Mouse (Mus musculus): ENCODE measurements around the gene Tbcb. TPM values are rescaled to one million over a fixed set of nuclear protein-coding genes. Genes with fewer than 3 reads are reported as not detected.

The Tbcb gene
- polyA plus RNA-seq, 1 experiment from 2014 or later = 126 TPM

DNA sequence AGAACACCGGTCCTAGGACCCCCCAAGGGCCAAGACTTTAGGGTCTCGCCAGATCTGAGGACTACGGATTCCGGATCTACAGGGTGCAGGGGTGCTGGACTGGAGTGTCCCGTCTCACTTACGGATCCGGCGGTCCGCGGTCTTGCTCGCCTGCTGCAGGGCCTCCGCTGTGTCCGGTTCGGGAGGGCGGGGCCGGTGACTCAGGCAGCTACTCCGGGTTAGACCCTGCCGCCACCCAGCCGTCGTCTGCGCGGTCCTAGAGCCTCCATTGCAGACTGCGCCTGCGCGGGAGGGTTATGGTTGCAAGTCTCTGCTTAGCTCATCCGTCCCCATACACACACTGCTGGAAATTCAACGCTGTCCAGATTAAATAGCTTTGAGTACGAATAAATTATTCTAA, 37.2 kb downstream of the Tbcb start:
- peak overlapping the region; percentile 84 for H3K4me2 ChIP-seq
- H3K27ac ChIP-seq (ENCODE audit: low read depth, low read length) = peak overlapping the region; percentile 82
- peak overlapping the region; percentile 77 for H3K9ac ChIP-seq (ENCODE audit: low read depth, low read length)
- under 1% methylated on average over 28 of the region's 28 CpGs for WGBS
- peaks cover 10% of the 10 kb centered on the region for H3K4me1 ChIP-seq (replicated peaks; ENCODE audit: control insufficient read depth, insufficient read depth, low read length)
- H3K4me3 ChIP-seq (ENCODE audit: low read depth, low read length) = peak overlapping the region; percentile 64
- peaks cover 10% of the 10 kb centered on the region; the same call in 1 of the 2 replicates for H3K36me3 ChIP-seq (ENCODE audit: control insufficient read depth, insufficient read depth, low read length)
- DNase-seq (ENCODE audit: low spot score) (peak; percentile 98), ATAC-seq (replicated peaks; ENCODE audit: low FRiP score) (peak; percentile 89)
- no peaks in the 10 kb centered on the region for H3K9me3 ChIP-seq (ENCODE audit: control insufficient read depth, low read length)
- H3K27me3 ChIP-seq (replicated peaks; ENCODE audit: control insufficient read depth, insufficient read depth, low read length) = no peaks in the 10 kb centered on the region

DNA sequence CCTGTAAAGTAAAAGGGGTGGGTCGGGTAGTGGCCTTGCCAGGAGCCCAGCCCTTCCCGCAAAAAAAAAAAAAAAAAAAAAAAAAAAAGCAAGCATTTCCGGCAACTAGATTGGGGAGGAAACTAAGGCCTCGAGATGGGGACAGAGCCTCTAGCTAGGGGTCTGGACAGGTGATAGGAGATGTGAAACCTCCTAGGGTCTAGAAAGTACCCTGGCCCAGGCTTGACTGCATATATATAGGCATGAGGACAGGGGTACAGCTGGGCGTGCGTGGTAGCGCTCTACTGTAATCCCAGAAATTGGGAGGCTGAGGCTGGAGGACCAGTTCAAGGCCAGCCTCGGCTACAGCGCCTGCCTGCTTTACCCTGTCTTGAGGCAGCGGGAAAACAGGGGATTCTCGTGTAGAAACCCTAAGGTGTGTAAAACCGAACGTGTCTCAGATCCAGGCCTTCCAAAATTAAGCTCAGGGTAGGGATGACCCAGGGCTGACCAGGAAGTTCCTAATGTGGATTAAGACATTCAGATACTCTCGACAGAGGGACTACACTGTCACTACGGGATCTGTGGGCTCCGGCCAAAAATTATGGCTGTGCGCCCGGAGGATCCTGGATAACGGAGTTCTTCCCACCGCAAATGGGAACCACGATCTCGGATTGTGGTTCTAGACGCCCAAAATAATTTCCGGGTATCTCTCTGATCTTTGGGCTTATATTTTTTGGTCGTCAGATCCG, 37.8 kb downstream of the Tbcb start:
- no peak for DNase-seq (ENCODE audit: low spot score)
- H3K27me3 ChIP-seq (replicated peaks; ENCODE audit: control insufficient read depth, insufficient read depth, low read length) = no peaks in the 10 kb centered on the region

DNA sequence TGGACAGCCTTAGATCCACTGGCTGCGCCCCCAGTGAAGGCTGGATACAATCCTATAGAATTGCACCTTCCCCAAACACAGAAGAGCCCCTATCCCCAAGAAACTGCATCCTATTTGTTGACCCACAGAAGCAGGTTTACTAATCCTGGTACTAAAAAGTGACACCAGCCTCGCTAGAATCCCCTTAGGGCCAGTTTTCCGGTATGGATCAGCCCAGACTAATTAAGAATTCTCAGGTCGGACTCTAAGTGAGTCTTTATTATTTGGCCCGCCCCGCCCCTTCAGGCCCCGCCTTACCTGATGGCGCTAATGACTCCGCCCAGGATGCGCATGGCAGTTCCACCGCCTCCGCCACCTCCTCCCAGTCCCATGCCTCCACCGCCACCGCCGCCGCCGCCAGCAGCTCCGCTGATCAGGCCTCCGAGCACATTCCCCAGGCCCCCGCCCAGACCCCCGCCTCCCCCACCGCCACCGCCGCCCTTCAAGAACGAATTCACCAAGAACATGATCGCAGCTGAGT, 38.4 kb downstream of the Tbcb start:
- Histone ChIP-seq H3K36me3 (ENCODE audit: control insufficient read depth, insufficient read depth, low read length) (peaks cover 16% of the 10 kb centered on the region), H3K4me1 (replicated peaks; ENCODE audit: control insufficient read depth, insufficient read depth, low read length) (peaks cover 10% of the 10 kb centered on the region), H3K27me3 (replicated peaks; ENCODE audit: control insufficient read depth, insufficient read depth, low read length) (no peaks in the 10 kb centered on the region), H3K9me3 (ENCODE audit: control insufficient read depth, low read length) (no peaks in the 10 kb centered on the region), H3K4me3 (ENCODE audit: low read depth, low read length) (peak overlapping the region; percentile 64), H3K27ac (ENCODE audit: low read depth, low read length) (peak overlapping the region; percentile 82), H3K9ac (ENCODE audit: low read depth, low read length) (peak overlapping the region; percentile 77), H3K4me2 (peak overlapping the region; percentile 84)
- DNase-seq (ENCODE audit: low spot score) (peak; percentile 88), ATAC-seq (replicated peaks; ENCODE audit: low FRiP score) (peak; percentile 78)
- 2% methylated on average over 26 of the region's 26 CpGs for WGBS

More for the DNA sequence above, 37.8 kb downstream of the Tbcb start:
- peak overlapping the region; percentile 84 for H3K4me2 ChIP-seq
- H3K4me1 ChIP-seq (replicated peaks; ENCODE audit: control insufficient read depth, insufficient read depth, low read length) = peaks cover 10% of the 10 kb centered on the region
- peaks cover 11% of the 10 kb centered on the region; the same call in 1 of the 2 replicates for H3K36me3 ChIP-seq (ENCODE audit: control insufficient read depth, insufficient read depth, low read length)
- H3K27ac ChIP-seq (ENCODE audit: low read depth, low read length) = peak overlapping the region; percentile 82
- ATAC-seq (replicated peaks; ENCODE audit: low FRiP score) = peak; percentile 50
- H3K4me3 ChIP-seq (ENCODE audit: low read depth, low read length) = peak overlapping the region; percentile 64
- no peaks in the 10 kb centered on the region for H3K9me3 ChIP-seq (ENCODE audit: control insufficient read depth, low read length)
- WGBS = under 1% methylated on average over 25 of the region's 26 CpGs
- H3K9ac ChIP-seq (ENCODE audit: low read depth, low read length) = peak overlapping the region; percentile 77

DNA sequence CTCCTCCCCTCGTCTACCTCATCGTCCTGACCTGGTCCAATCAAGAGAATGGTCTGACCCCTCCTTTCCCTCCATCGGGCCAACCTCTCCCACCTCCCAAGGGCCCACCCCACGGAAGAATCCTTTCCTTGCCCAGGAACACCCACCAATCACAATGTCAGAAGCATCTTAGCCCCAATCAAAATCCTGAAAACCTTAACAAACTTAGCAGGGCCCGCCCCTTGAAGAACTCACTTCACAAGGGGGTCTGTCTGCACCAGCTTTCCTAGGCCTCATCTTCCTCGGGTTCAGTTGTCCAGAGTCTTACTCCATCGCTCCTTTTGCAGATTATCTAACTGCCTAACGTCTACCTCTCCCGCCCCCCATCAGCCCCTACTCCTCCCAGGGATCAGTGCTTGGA, 39.1 kb downstream of the Tbcb start:
- H3K27me3 ChIP-seq (replicated peaks; ENCODE audit: control insufficient read depth, insufficient read depth, low read length) = no peaks in the 10 kb centered on the region
- no peaks in the 10 kb centered on the region for H3K9me3 ChIP-seq (ENCODE audit: control insufficient read depth, low read length)
- H3K4me3 ChIP-seq (ENCODE audit: low read depth, low read length) = peak overlapping the region; percentile 64
- H3K9ac ChIP-seq (ENCODE audit: low read depth, low read length) = peak overlapping the region; percentile 77; the same call in 1 of the 2 replicates
- H3K36me3 ChIP-seq (ENCODE audit: control insufficient read depth, insufficient read depth, low read length) = peaks cover 22% of the 10 kb centered on the region
- H3K27ac ChIP-seq (ENCODE audit: low read depth, low read length) = peak overlapping the region; percentile 36; the same call in 1 of the 2 replicates
- peak overlapping the region; percentile 84 for H3K4me2 ChIP-seq
- ATAC-seq (replicated peaks; ENCODE audit: low FRiP score) (no peak), DNase-seq (ENCODE audit: low spot score) (no peak)
- 51% methylated on average over 9 of the region's 9 CpGs for WGBS
- peaks cover 10% of the 10 kb centered on the region for H3K4me1 ChIP-seq (replicated peaks; ENCODE audit: control insufficient read depth, insufficient read depth, low read length)

DNA sequence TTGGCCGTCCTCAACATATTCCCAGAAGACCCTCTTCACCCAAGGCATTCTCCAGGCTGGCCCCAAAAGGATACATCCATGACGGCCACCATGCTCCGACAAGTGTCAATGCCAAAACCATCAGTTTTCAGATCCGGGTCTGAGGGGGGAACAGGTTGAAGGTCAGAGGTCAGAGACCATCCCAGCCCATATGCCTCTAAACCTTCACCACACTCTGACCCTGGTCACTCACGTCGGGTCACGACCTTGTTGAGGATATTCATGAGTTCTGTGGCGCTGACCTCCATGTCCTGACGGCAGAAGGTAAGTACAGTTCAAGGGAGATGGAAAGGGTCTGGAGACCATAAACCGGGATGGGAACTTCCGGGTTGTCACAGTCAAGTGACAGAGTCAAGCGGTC, 40.0 kb downstream of the Tbcb start:
- Histone ChIP-seq H3K27ac (ENCODE audit: low read depth, low read length) (no peak overlapping the region), H3K4me2 (no peak overlapping the region), H3K4me3 (ENCODE audit: low read depth, low read length) (no peak overlapping the region), H3K36me3 (ENCODE audit: control insufficient read depth, insufficient read depth, low read length) (peaks cover 30% of the 10 kb centered on the region), H3K9ac (ENCODE audit: low read depth, low read length) (no peak overlapping the region), H3K27me3 (replicated peaks; ENCODE audit: control insufficient read depth, insufficient read depth, low read length) (no peaks in the 10 kb centered on the region), H3K4me1 (replicated peaks; ENCODE audit: control insufficient read depth, insufficient read depth, low read length) (peaks cover 10% of the 10 kb centered on the region), H3K9me3 (ENCODE audit: control insufficient read depth, low read length) (no peaks in the 10 kb centered on the region)
- ATAC-seq (replicated peaks; ENCODE audit: low FRiP score) (no peak), DNase-seq (ENCODE audit: low spot score) (no peak)
- 87% methylated on average over 12 of the region's 12 CpGs for WGBS

DNA sequence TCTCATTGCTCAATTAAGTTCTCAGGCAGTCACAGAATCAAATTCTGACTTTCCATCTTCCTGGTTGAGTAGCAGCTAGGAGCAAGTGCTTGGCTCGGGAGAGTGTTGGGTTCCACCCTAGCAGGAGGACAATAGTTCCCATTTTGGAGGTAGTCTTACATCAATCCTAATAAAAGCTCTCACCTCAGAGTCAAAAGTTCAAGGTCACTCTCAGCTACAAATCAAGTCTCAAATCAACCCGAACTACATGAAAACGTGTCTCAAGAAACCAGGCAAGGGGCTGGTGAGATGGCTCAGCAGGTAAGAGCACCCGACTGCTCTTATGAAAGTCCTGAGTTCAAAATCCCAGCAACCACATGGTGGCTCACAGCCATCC, 43.0 kb downstream of the Tbcb start:
- no peak overlapping the region for H3K9ac ChIP-seq (ENCODE audit: low read depth, low read length)
- 81% methylated on average over 4 of the region's 4 CpGs for WGBS
- H3K4me1 ChIP-seq (replicated peaks; ENCODE audit: control insufficient read depth, insufficient read depth, low read length) = peaks cover 17% of the 10 kb centered on the region
- no peaks in the 10 kb centered on the region for H3K9me3 ChIP-seq (ENCODE audit: control insufficient read depth, low read length)
- H3K4me3 ChIP-seq (ENCODE audit: low read depth, low read length) = no peak overlapping the region
- H3K36me3 ChIP-seq (ENCODE audit: control insufficient read depth, insufficient read depth, low read length) = peaks cover 39% of the 10 kb centered on the region
- H3K27me3 ChIP-seq (replicated peaks; ENCODE audit: control insufficient read depth, insufficient read depth, low read length) = no peaks in the 10 kb centered on the region
- H3K27ac ChIP-seq (ENCODE audit: low read depth, low read length) = no peak overlapping the region
- no peak overlapping the region for H3K4me2 ChIP-seq
- no peak for ATAC-seq (replicated peaks; ENCODE audit: low FRiP score)
- DNase-seq (ENCODE audit: low spot score) = no peak

DNA sequence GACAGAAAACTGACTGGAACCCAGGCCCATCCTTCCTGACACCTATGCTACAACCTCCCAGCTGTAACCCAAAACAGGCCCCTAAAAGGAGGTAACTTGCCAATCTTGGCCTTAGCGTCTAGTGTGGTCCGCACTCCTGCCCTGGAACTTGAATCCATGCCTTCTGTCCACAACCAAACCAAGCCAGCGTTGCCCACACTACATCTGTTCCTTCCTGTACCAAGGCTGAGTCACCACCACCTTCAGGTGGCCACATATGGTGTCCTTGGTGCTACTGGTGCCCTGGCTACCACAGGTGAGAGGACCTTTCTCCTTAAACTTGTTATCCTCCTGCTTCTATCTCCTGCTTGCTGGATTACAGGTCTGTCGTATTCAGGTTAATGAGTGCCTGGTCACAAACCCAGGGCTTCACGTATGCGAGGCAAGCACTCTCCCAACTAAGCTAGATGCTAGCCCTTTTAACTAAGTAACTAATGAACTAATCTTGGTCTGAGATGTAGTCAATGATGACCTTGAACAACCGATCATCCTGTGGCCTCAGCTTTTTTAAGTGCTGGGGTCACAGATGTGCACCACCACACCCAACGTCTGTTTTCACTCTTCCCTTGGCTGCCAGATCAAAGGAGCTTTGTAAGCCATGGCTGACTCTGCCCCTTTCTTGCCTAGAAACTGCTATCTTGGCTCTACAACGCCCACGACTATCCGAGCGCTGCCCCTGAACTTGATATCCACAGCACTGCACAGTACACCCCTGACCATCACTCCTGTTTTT, 43.5 kb downstream of the Tbcb start:
- Histone ChIP-seq H3K9me3 (ENCODE audit: control insufficient read depth, low read length) (no peaks in the 10 kb centered on the region), H3K4me2 (no peak overlapping the region), H3K27me3 (replicated peaks; ENCODE audit: control insufficient read depth, insufficient read depth, low read length) (no peaks in the 10 kb centered on the region), H3K9ac (ENCODE audit: low read depth, low read length) (no peak overlapping the region), H3K4me1 (replicated peaks; ENCODE audit: control insufficient read depth, insufficient read depth, low read length) (peaks cover 21% of the 10 kb centered on the region), H3K27ac (ENCODE audit: low read depth, low read length) (no peak overlapping the region), H3K36me3 (ENCODE audit: control insufficient read depth, insufficient read depth, low read length) (peaks cover 39% of the 10 kb centered on the region), H3K4me3 (ENCODE audit: low read depth, low read length) (no peak overlapping the region)
- WGBS = 84% methylated on average over 12 of the region's 12 CpGs
- DNase-seq (ENCODE audit: low spot score) = no peak
- ATAC-seq (replicated peaks; ENCODE audit: low FRiP score) = no peak

DNA sequence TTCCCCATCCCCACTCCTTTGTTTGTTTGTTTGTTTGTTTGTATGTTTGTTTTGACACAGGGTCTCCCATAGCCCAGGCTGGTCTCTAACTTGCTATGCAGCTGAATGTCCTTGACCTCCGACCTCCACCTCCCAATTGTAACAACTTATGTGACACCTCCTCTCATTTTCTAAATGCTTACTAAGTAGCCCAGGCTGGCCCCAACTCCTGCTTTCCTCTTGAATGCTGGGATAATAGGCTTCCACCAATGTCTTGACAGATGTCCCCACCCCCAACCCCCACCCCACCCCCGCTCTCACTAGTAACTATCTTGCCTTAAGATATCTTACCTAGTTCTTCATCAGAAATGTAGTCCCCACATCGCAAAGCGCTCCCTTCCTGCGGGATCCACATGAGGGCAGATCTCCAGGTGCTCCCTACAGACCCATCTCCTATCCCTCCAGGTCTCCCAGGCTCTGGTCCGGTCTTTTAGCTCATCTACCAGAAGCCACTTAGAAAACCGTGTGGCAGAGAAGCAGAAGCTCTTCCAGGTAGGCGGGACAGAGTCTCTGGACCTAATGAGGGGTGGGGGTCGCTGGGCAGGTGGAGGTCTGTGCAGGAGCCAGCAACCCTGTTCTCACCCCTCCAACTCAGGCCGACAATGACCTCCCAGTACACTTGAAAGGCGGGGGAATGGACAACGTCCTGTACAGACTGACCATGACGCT, 47.3 kb downstream of the Tbcb start:
- peaks cover 29% of the 10 kb centered on the region for H3K36me3 ChIP-seq (ENCODE audit: control insufficient read depth, insufficient read depth, low read length)
- no peak overlapping the region for H3K9ac ChIP-seq (ENCODE audit: low read depth, low read length)
- peak overlapping the region; percentile 67 for H3K4me2 ChIP-seq
- no peaks in the 10 kb centered on the region for H3K9me3 ChIP-seq (ENCODE audit: control insufficient read depth, low read length)
- H3K27me3 ChIP-seq (replicated peaks; ENCODE audit: control insufficient read depth, insufficient read depth, low read length) = no peaks in the 10 kb centered on the region
- H3K4me1 ChIP-seq (replicated peaks; ENCODE audit: control insufficient read depth, insufficient read depth, low read length) = peaks cover 11% of the 10 kb centered on the region
- 70% methylated on average over 13 of the region's 13 CpGs for WGBS
- ATAC-seq (replicated peaks; ENCODE audit: low FRiP score) = no peak
- no peak for DNase-seq (ENCODE audit: low spot score)
- no peak overlapping the region for H3K4me3 ChIP-seq (ENCODE audit: low read depth, low read length)
- H3K27ac ChIP-seq (ENCODE audit: low read depth, low read length) = no peak overlapping the region

Measured in liver, embryonic 11.5 days (tissue).